ENCODE assay signal across 8 mouse cellular contexts in the genomic region with DNA sequence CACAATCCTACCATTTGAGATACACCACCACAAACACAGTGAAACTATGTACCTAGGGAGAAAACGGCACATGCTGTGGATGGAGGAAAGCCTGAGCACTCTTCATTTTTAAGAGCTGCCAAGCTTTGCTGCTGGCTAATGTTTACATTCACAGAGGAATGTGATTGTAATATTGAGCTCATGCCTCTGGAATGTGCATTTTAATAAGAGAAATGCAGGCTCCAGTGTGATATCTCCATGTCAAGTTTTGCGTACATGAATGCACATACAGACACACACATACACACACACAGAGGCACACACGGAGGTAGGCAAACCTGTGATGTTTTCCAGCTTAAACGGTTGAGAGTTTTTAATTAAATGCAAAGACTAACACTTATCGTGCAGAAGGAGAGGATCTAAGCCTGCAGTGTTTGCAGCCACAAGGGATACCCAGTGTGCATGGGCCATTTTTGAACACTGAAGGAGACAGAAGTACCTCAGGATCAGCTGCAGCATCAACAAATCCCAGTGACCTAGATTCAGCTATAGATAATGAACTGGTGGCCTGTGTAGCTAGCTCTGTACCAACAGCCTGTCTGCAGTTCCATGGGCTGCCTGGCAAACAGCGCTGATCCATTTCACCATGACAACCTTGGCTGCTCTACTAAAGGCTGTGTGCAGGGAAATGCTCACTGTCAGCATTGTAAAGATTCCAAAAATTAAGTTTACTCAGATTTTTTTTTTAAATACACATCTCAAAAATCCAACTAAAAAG.
DNase-seq lines count a peak whose midpoint lies in the region; ATAC-seq and TF ChIP-seq lines count a peak whose summit lies in the region.

No protein-coding gene starts in this region.

- 21% methylated on average over 6 of the region's 6 CpGs for WGBS in lung, embryonic 14.5 days
- WGBS in embryonic facial prominence, embryonic 11.5 days: 70% methylated on average over 6 of the region's 6 CpGs
- WGBS in intestine, embryonic 16.5 days: 41% methylated on average over 6 of the region's 6 CpGs
- WGBS in midbrain, embryonic 12.5 days: 63% methylated on average over 6 of the region's 6 CpGs

- peak overlapping the region; percentile 31; the same call in 1 of the 2 replicates for H3K27ac ChIP-seq in lung, embryonic 14.5 days (ENCODE audit: low read depth)
- H3K27ac ChIP-seq in embryonic facial prominence, embryonic 11.5 days (replicated peaks; ENCODE audit: low read depth, low read length): no peak overlapping the region
- H3K27ac ChIP-seq in intestine, embryonic 16.5 days (ENCODE audit: low read length): peak overlapping the region; percentile 16; the same call in 1 of the 2 replicates
- no peak overlapping the region for H3K27ac ChIP-seq in midbrain, embryonic 12.5 days (replicated peaks)

- H3K9me3 ChIP-seq in lung, embryonic 14.5 days (ENCODE audit: low read depth, low read length): no peaks in the 10 kb centered on the region
- no peaks in the 10 kb centered on the region for H3K9me3 ChIP-seq in embryonic facial prominence, embryonic 11.5 days (replicated peaks; ENCODE audit: control insufficient read depth, low read length)
- no peaks in the 10 kb centered on the region for H3K9me3 ChIP-seq in intestine, embryonic 16.5 days (ENCODE audit: control insufficient read depth, low read length)
- H3K9me3 ChIP-seq in midbrain, embryonic 12.5 days: no peaks in the 10 kb centered on the region

- peak; percentile 51 for TF ChIP-seq CTCF in lung, embryonic 14.5 days (IDR thresholded peaks at IDR 0.05; ENCODE audit: low read depth)

- peak; percentile 85 for DNase-seq in lung, embryonic 14.5 days
- DNase-seq in lung, postnatal 10 days: no peak
- peak; percentile 36 for DNase-seq in embryonic facial prominence, embryonic 11.5 days (ENCODE audit: low spot score)
- no peak for DNase-seq in urinary bladder, postnatal 4 days (ENCODE audit: low spot score in 2 of 2)
- DNase-seq in lung, adult 18-20 months: no peak
- no peak for DNase-seq in adrenal gland, adult 2 months

- peak; percentile 95 for ATAC-seq in lung, embryonic 14.5 days (ENCODE audit: insufficient read depth)
- no peak; the same call in 1 of the 2 replicates for ATAC-seq in embryonic facial prominence, embryonic 11.5 days (replicated peaks; ENCODE audit: insufficient number of reproducible peaks, low FRiP score, low TSS enrichment, low read depth)
- ATAC-seq in intestine, embryonic 16.5 days: peak; percentile 69
- ATAC-seq in midbrain, embryonic 12.5 days (ENCODE audit: low FRiP score, low read depth): peak; percentile 75

- no peaks in the 10 kb centered on the region for H3K36me3 ChIP-seq in lung, embryonic 14.5 days (ENCODE audit: insufficient read depth)
- no peaks in the 10 kb centered on the region for H3K36me3 ChIP-seq in embryonic facial prominence, embryonic 11.5 days (replicated peaks; ENCODE audit: control insufficient read depth, insufficient read depth, low read depth, low read length)
- no peaks in the 10 kb centered on the region for H3K36me3 ChIP-seq in intestine, embryonic 16.5 days (ENCODE audit: control insufficient read depth, insufficient read depth, low read length)
- no peaks in the 10 kb centered on the region for H3K36me3 ChIP-seq in midbrain, embryonic 12.5 days

- no peaks in the 10 kb centered on the region for H3K27me3 ChIP-seq in lung, embryonic 14.5 days (ENCODE audit: insufficient read depth, low read length)
- no peaks in the 10 kb centered on the region for H3K27me3 ChIP-seq in embryonic facial prominence, embryonic 11.5 days (ENCODE audit: control insufficient read depth, insufficient read depth, low read length)
- no peaks in the 10 kb centered on the region for H3K27me3 ChIP-seq in intestine, embryonic 16.5 days (replicated peaks; ENCODE audit: control insufficient read depth, insufficient read depth, low read length)
- no peaks in the 10 kb centered on the region for H3K27me3 ChIP-seq in midbrain, embryonic 12.5 days

- no peak overlapping the region for H3K9ac ChIP-seq in lung, embryonic 14.5 days
- no peak overlapping the region for H3K9ac ChIP-seq in embryonic facial prominence, embryonic 11.5 days (replicated peaks; ENCODE audit: low read length)
- no peak overlapping the region for H3K9ac ChIP-seq in intestine, embryonic 16.5 days (ENCODE audit: low read depth, low read length)
- no peak overlapping the region for H3K9ac ChIP-seq in midbrain, embryonic 12.5 days (replicated peaks)

- H3K4me3 ChIP-seq in lung, embryonic 14.5 days (ENCODE audit: low read depth, low read length): no peak overlapping the region
- no peak overlapping the region for H3K4me3 ChIP-seq in embryonic facial prominence, embryonic 11.5 days (ENCODE audit: low read depth, low read length)
- H3K4me3 ChIP-seq in intestine, embryonic 16.5 days (ENCODE audit: low read length): no peak overlapping the region
- H3K4me3 ChIP-seq in midbrain, embryonic 12.5 days: no peak overlapping the region

- no peak overlapping the region for H3K4me2 ChIP-seq in lung, embryonic 14.5 days
- H3K4me2 ChIP-seq in embryonic facial prominence, embryonic 11.5 days (ENCODE audit: low read depth, low read length): no peak overlapping the region
- no peak overlapping the region for H3K4me2 ChIP-seq in intestine, embryonic 16.5 days (ENCODE audit: low read depth, low read length)
- no peak overlapping the region for H3K4me2 ChIP-seq in midbrain, embryonic 12.5 days (replicated peaks)

- peaks cover 6% of the 10 kb centered on the region; the same call in 1 of the 2 replicates for H3K4me1 ChIP-seq in lung, embryonic 14.5 days (ENCODE audit: insufficient read depth)
- H3K4me1 ChIP-seq in embryonic facial prominence, embryonic 11.5 days (ENCODE audit: control insufficient read depth, insufficient read depth, low read length): peaks cover 3% of the 10 kb centered on the region; the same call in 1 of the 2 replicates
- no peaks in the 10 kb centered on the region for H3K4me1 ChIP-seq in intestine, embryonic 16.5 days (ENCODE audit: control insufficient read depth, insufficient read depth, low read length)
- H3K4me1 ChIP-seq in midbrain, embryonic 12.5 days: peaks cover 15% of the 10 kb centered on the region

Comparison
In these comparisons a context has a peak if more than half of its experiments do, and no peak if none do; other contexts are left out.
1. DNase-seq: peak in lung, embryonic 14.5 days (single experiment) and embryonic facial prominence, embryonic 11.5 days (single experiment); none in lung, postnatal 10 days (single experiment), urinary bladder, postnatal 4 days (0 of 2), lung, adult 18-20 months (0 of 2) and adrenal gland, adult 2 months (single experiment).
2. H3K27ac ChIP-seq: peak in lung, embryonic 14.5 days (single experiment) and intestine, embryonic 16.5 days (single experiment); none in embryonic facial prominence, embryonic 11.5 days (single experiment) and midbrain, embryonic 12.5 days (single experiment).